Mouse (Mus musculus) embryonic facial prominence, embryonic 15.5 days (tissue): ENCODE measurements around the gene Rpl28. TPM values are rescaled to one million over a fixed set of nuclear protein-coding genes. Genes with fewer than 3 reads are reported as not detected.

Experiments used
- ATAC-seq: fragments of 200-750 bp; cut with Nextera tagmentation; 2 replicates; pipeline ENCODE4 v1.8.0; 2017; ENCODE audit warnings: low read depth, moderate TSS enrichment; ENCODE audit not compliant: insufficient number of reproducible peaks, low FRiP score, low TSS enrichment
- H3K27ac ChIP-seq: fragments of 300-500 bp; sonication (generic); replicated peaks from 2 replicates; pipeline ENCODE4 v1.5.1; 2015; ENCODE audit warnings: mild to moderate bottlenecking, inconsistent platforms
- H3K27me3 ChIP-seq: fragments of 300-500 bp; sonication (generic); 2 replicates; pipeline ENCODE4 v1.6.1; 2015; ENCODE audit warnings: inconsistent platforms
- H3K36me3 ChIP-seq: fragments of 300-500 bp; sonication (generic); 2 replicates; pipeline ENCODE4 v1.6.1; 2015; ENCODE audit warnings: mild to moderate bottlenecking, inconsistent platforms
- H3K4me1 ChIP-seq: fragments of 300-500 bp; sonication (generic); 2 replicates; pipeline ENCODE4 v1.6.1; 2015; ENCODE audit warnings: inconsistent platforms
- H3K4me2 ChIP-seq: fragments of 300-500 bp; sonication (generic); replicated peaks from 2 replicates; pipeline ENCODE4 v1.6.1; 2015; ENCODE audit warnings: mild to moderate bottlenecking, inconsistent platforms
- H3K4me3 ChIP-seq: fragments of 300-500 bp; sonication (generic); replicated peaks from 2 replicates; pipeline ENCODE4 v1.5.1; 2015; ENCODE audit warnings: mild to moderate bottlenecking, inconsistent platforms
- H3K9ac ChIP-seq: fragments of 300-500 bp; sonication (generic); 2 replicates; pipeline ENCODE4 v1.6.1; 2015; ENCODE audit warnings: inconsistent platforms
- H3K9me3 ChIP-seq: fragments of 300-500 bp; sonication (generic); replicated peaks from 2 replicates; pipeline ENCODE4 v1.6.1; 2016; ENCODE audit warnings: inconsistent platforms
- WGBS: fragments of 180-500 bp; shearing (Covaris S2); methylation state at CpG from one replicate; pipeline ENCODE4 v1.1.7; 2015; 5-methylcytosine and 5-hydroxymethylcytosine counted together
- polyA plus RNA-seq: library from polyadenylated mRNA; unstranded; fragments of >200 nt; fragmentation: Nextera tagmentation; extraction: Ambion mirVana; gene quantifications from 2 replicates; pipeline ENCODE4 v1.2.1, GENCODE M21; 2015

Rpl28 gene
- polyA plus RNA-seq, result 397 and 411 TPM in 2 replicates

GRCm38 (mm10) chr7:4792278-4793212 lies at the start of gene Rpl28:
Gene Rpl28, plus strand, starts transcription at chr7:4792874.
- peak; percentile 89 for ATAC-seq
- Histone ChIP-seq H3K36me3 (peaks cover 36% of the 10 kb centered on the region), H3K4me1 (peaks cover 28% of the 10 kb centered on the region), H3K4me3 (peak within 1 kb of the TSS; percentile 87), H3K27ac (peak within 1 kb of the TSS; percentile 97), H3K9ac (peak within 1 kb of the TSS; percentile 93), H3K9me3 (no peaks in the 10 kb centered on the region), H3K27me3 (peaks cover 10% of the 10 kb centered on the region), H3K4me2 (peak within 1 kb of the TSS; percentile 65)
- WGBS, result under 1% methylated on average over 53 of the region's 54 CpGs

GRCm38 (mm10) chr7:4743354-4743753 lies 49.3 kb upstream of the Rpl28 start:
- H3K9me3 ChIP-seq, result no peaks in the 10 kb centered on the region
- no peaks in the 10 kb centered on the region for H3K27me3 ChIP-seq
- H3K4me1 ChIP-seq, result peaks cover 31% of the 10 kb centered on the region
- no peak overlapping the region for H3K4me2 ChIP-seq
- peaks cover 38% of the 10 kb centered on the region for H3K36me3 ChIP-seq
- H3K27ac ChIP-seq, result no peak overlapping the region
- H3K4me3 ChIP-seq, result no peak overlapping the region
- 67% methylated on average over 2 of the region's 2 CpGs for WGBS
- ATAC-seq, result no peak
- no peak overlapping the region for H3K9ac ChIP-seq

GRCm38 (mm10) chr7:4744886-4745285 lies 47.8 kb upstream of the Rpl28 start:
- Histone ChIP-seq H3K36me3 (peaks cover 40% of the 10 kb centered on the region), H3K4me3 (no peak overlapping the region), H3K4me2 (no peak overlapping the region), H3K27ac (no peak overlapping the region), H3K9ac (no peak overlapping the region), H3K4me1 (peaks cover 22% of the 10 kb centered on the region), H3K9me3 (no peaks in the 10 kb centered on the region), H3K27me3 (no peaks in the 10 kb centered on the region)
- WGBS, result 94% methylated on average over 6 of the region's 6 CpGs
- ATAC-seq, result no peak

GRCm38 (mm10) chr7:4746326-4746980 lies 46.2 kb upstream of the Rpl28 start:
- Histone ChIP-seq H3K9me3 (no peaks in the 10 kb centered on the region), H3K36me3 (peaks cover 40% of the 10 kb centered on the region), H3K9ac (no peak overlapping the region), H3K4me1 (peaks cover 16% of the 10 kb centered on the region), H3K4me3 (no peak overlapping the region), H3K27ac (no peak overlapping the region), H3K4me2 (no peak overlapping the region), H3K27me3 (no peaks in the 10 kb centered on the region)
- ATAC-seq, result no peak
- 83% methylated on average over 22 of the region's 22 CpGs for WGBS

- Histone ChIP-seq H3K27me3 (no peaks in the 10 kb centered on the region), H3K4me1 (peaks cover 16% of the 10 kb centered on the region), H3K36me3 (peaks cover 40% of the 10 kb centered on the region), H3K4me3 (no peak overlapping the region), H3K9me3 (no peaks in the 10 kb centered on the region), H3K4me2 (no peak overlapping the region), H3K9ac (no peak overlapping the region), H3K27ac (no peak overlapping the region)
- no peak for ATAC-seq
- 72% methylated on average over 9 of the region's 9 CpGs for WGBS
Observed at GRCm38 (mm10) chr7:4747156-4747899, 45.3 kb upstream of the Rpl28 start.

- 75% methylated on average over 4 of the region's 4 CpGs for WGBS
- ATAC-seq, result no peak
- H3K27ac ChIP-seq, result no peak overlapping the region
- no peak overlapping the region for H3K9ac ChIP-seq
- H3K9me3 ChIP-seq, result no peaks in the 10 kb centered on the region
- H3K4me3 ChIP-seq, result no peak overlapping the region
- no peak overlapping the region for H3K4me2 ChIP-seq
- peaks cover 19% of the 10 kb centered on the region for H3K4me1 ChIP-seq
- no peaks in the 10 kb centered on the region for H3K27me3 ChIP-seq
- H3K36me3 ChIP-seq, result peaks cover 32% of the 10 kb centered on the region
Observed at GRCm38 (mm10) chr7:4748321-4748720, 44.4 kb upstream of the Rpl28 start.

GRCm38 (mm10) chr7:4749169-4749568 lies 43.5 kb upstream of the Rpl28 start:
- ATAC-seq, result no peak
- Histone ChIP-seq H3K4me2 (no peak overlapping the region), H3K9me3 (no peaks in the 10 kb centered on the region), H3K4me3 (no peak overlapping the region), H3K27ac (no peak overlapping the region), H3K4me1 (peaks cover 19% of the 10 kb centered on the region), H3K36me3 (peaks cover 25% of the 10 kb centered on the region), H3K27me3 (no peaks in the 10 kb centered on the region), H3K9ac (no peak overlapping the region)
- WGBS, result 75% methylated on average over 2 of the region's 2 CpGs

GRCm38 (mm10) chr7:4751971-4752820 lies 40.5 kb upstream of the Rpl28 start:
- Histone ChIP-seq H3K9ac (0 out of 2 replicates have a peak overlapping the region, but pooled peaks have one; percentile 12), H3K4me2 (peak overlapping the region; percentile 69), H3K27me3 (no peaks in the 10 kb centered on the region), H3K27ac (peak overlapping the region; percentile 81), H3K36me3 (0 out of 2 replicates have a peak, but pooled peaks cover 3% of the 10 kb centered on the region), H3K4me1 (peaks cover 19% of the 10 kb centered on the region), H3K4me3 (peak overlapping the region; percentile 49), H3K9me3 (no peaks in the 10 kb centered on the region)
- WGBS, result 1% methylated on average over 29 of the region's 30 CpGs
- ATAC-seq, result peak; percentile 77

- peak; percentile 91 for ATAC-seq
- H3K9me3 ChIP-seq, result no peaks in the 10 kb centered on the region
- H3K4me3 ChIP-seq, result peak within 1 kb of the TSS; percentile 49
- H3K9ac ChIP-seq, result peak within 1 kb of the TSS; percentile 12; the same call in 1 of the 2 replicates
- H3K27ac ChIP-seq, result peak within 1 kb of the TSS; percentile 81
- peaks cover 19% of the 10 kb centered on the region for H3K4me1 ChIP-seq
- H3K27me3 ChIP-seq, result no peaks in the 10 kb centered on the region
- 5% methylated on average over 24 of the region's 24 CpGs for WGBS
- 0 out of 2 replicates have a peak, but pooled peaks cover 3% of the 10 kb centered on the region for H3K36me3 ChIP-seq
- H3K4me2 ChIP-seq, result peak within 1 kb of the TSS; percentile 69
Observed at GRCm38 (mm10) chr7:4752821-4753570, 39.7 kb upstream of the Rpl28 start, which contains the start of gene Cox6b2. Gene Cox6b2, minus strand, starts transcription at chr7:4753094.

GRCm38 (mm10) chr7:4759670-4760069 lies 33.0 kb upstream of the Rpl28 start:
- Histone ChIP-seq H3K9ac (no peak overlapping the region), H3K4me3 (no peak overlapping the region), H3K4me2 (no peak overlapping the region), H3K36me3 (no peaks in the 10 kb centered on the region), H3K9me3 (no peaks in the 10 kb centered on the region), H3K27ac (no peak overlapping the region), H3K4me1 (no peaks in the 10 kb centered on the region), H3K27me3 (no peaks in the 10 kb centered on the region)
- ATAC-seq, result no peak
- WGBS, result 43% methylated on average over 1 of the region's 1 CpGs
